Mouse (Mus musculus) urinary bladder, adult 18-20 months (tissue): ENCODE results near the gene Enah.
A peak's percentile ranks its signal among the peaks of the same experiment; 100 is the strongest.

Experiments
- DNase-seq, 2 experiments: peaks; one replicate each; pipeline ENCODE4 v3.0.0; 2022; ENCODE audit warnings: low spot score in 2 of 2, mixed read lengths in 2 of 2

Gene Enah

GRCm38 (mm10) chr1:181963827-181964226, 56.0 kb downstream of the Enah start:
- DNase-seq, result no peak

- DNase-seq, result no peak
Observed at GRCm38 (mm10) chr1:181963351-181963750, 56.4 kb downstream of the Enah start.

- no peak for DNase-seq
Observed at GRCm38 (mm10) chr1:181960383-181960782, 59.4 kb downstream of the Enah start.

GRCm38 (mm10) chr1:181958392-181958791, 61.4 kb downstream of the Enah start:
- DNase-seq, result no peak

- no peak for DNase-seq
Observed at GRCm38 (mm10) chr1:181957736-181958135, 62.1 kb downstream of the Enah start.

GRCm38 (mm10) chr1:181953547-181953946, 66.2 kb downstream of the Enah start:
- DNase-seq, result no peak

- no peak for DNase-seq
Observed at GRCm38 (mm10) chr1:181951266-181951665, 68.5 kb downstream of the Enah start.

GRCm38 (mm10) chr1:181950721-181951120, 69.1 kb downstream of the Enah start:
- no peak for DNase-seq

- DNase-seq, result no peak
Observed at GRCm38 (mm10) chr1:181948191-181948590, 71.6 kb downstream of the Enah start.

- DNase-seq, result no peak
Observed at GRCm38 (mm10) chr1:181937064-181937463, 82.7 kb downstream of the Enah start.

GRCm38 (mm10) chr1:181928388-181928787, 91.4 kb downstream of the Enah start:
- no peak for DNase-seq

GRCm38 (mm10) chr1:181923384-181923783, 96.4 kb downstream of the Enah start:
- DNase-seq, result no peak

- DNase-seq, result no peak
Observed at GRCm38 (mm10) chr1:181921580-181922494, 98.0 kb downstream of the Enah start.

- DNase-seq, result no peak
Observed at GRCm38 (mm10) chr1:181911841-181912240, 107.9 kb downstream of the Enah start.

GRCm38 (mm10) chr1:181901706-181902373, 118.0 kb downstream of the Enah start:
- no peak for DNase-seq

GRCm38 (mm10) chr1:181900846-181901245, 118.9 kb downstream of the Enah start:
- DNase-seq, result no peak

GRCm38 (mm10) chr1:181898961-181899360, 120.8 kb downstream of the Enah start:
- DNase-seq, result no peak

GRCm38 (mm10) chr1:181896991-181897390, 122.8 kb downstream of the Enah start:
- DNase-seq, result no peak

- DNase-seq, result no peak
Observed at GRCm38 (mm10) chr1:181893721-181894120, 126.1 kb downstream of the Enah start.

- DNase-seq, result no peak
Observed at GRCm38 (mm10) chr1:181889670-181890069, 130.1 kb downstream of the Enah start.

GRCm38 (mm10) chr1:181888801-181889200, 131.0 kb downstream of the Enah start:
- DNase-seq, result peak; percentile 82 to 98

- peak; percentile 30 to 57 for DNase-seq
Observed at GRCm38 (mm10) chr1:181881532-181881931, 138.3 kb downstream of the Enah start.

GRCm38 (mm10) chr1:181880752-181881325, 139.0 kb downstream of the Enah start:
- no peak for DNase-seq
